Mouse (Mus musculus): ENCODE results near the gene Cars.
A peak's percentile ranks its signal among the peaks of the same experiment; 100 is the strongest.
"Not testable (repeated sequence)": the region's sequence is repeated elsewhere in the genome, so short reads cannot be mapped to it uniquely, and the experiment has no call there.

Gene Cars

DNA sequence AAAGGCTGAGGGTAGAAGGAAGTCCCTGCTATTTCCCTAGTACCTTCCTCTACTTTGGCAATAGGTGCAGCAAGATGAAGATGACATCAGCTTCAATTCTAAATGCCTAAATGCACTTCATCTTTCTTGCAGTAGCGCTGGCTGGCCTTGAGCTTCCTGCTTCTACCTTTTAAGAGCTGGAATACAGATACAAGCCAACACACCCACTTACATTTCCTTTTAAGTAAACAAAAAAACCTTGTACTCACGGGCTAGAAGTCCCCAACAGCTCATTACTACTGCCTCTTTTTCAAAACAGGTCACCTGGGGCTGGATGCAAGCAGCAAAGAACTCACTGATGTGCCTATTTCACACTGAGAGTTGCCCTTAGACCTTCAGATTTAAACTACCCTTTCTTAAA is 53.3 kb downstream of the Cars start:
- Histone ChIP-seq H3K4me3 (replicated peaks; ENCODE audit: low read length) (no peak overlapping the region), H3K9me3 (ENCODE audit: low read length) (no peaks in the 10 kb centered on the region), H3K36me3 (ENCODE audit: insufficient read depth, low read length) (peaks cover 43% of the 10 kb centered on the region), H3K4me1 (replicated peaks; ENCODE audit: low read depth, low read length) (peaks cover 71% of the 10 kb centered on the region), H3K27me3 (ENCODE audit: insufficient read depth, low read length) (no peaks in the 10 kb centered on the region)
- TF ChIP-seq NANOG (IDR thresholded peaks at IDR 0.05; ENCODE audit: borderline replicate concordance, low read length) (no peak), POU5F1 (IDR thresholded peaks at IDR 0.05; ENCODE audit: borderline replicate concordance, low read length) (no peak), CTCF (conservative IDR thresholded peaks at IDR 0.05; ENCODE audit: low read length) (no peak)

DNA sequence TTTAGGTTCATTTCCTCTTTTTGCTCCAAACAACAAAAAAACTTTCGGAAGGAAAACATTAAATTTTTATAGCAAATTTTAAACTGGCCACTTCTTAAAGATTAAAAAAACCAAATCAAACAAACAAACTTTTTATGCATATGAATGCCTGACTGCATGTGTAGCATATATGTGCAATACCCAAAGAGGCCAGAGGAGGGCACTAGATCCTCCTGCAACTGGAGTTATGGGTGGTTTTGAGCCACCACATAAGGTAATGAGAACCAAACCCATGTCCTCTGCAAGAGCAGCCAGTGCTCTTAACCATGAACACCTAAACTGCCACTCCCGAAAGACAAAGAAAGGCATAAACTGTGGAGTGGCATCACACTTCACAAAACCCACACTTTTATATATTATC is 55.5 kb downstream of the Cars start:
- Histone ChIP-seq H3K36me3 (ENCODE audit: insufficient read depth, low read length) (peaks cover 63% of the 10 kb centered on the region), H3K27me3 (ENCODE audit: insufficient read depth, low read length) (no peaks in the 10 kb centered on the region), H3K4me1 (replicated peaks; ENCODE audit: low read depth, low read length) (peaks cover 82% of the 10 kb centered on the region), H3K9me3 (ENCODE audit: low read length) (no peaks in the 10 kb centered on the region), H3K4me3 (replicated peaks; ENCODE audit: low read length) (no peak overlapping the region)
- peak; percentile 40; the same call in 1 of the 2 replicates for TF ChIP-seq POU5F1 (IDR thresholded peaks at IDR 0.05; ENCODE audit: borderline replicate concordance, low read length)
- peak; percentile 86 for TF ChIP-seq CTCF (conservative IDR thresholded peaks at IDR 0.05; ENCODE audit: low read length)
- no peak for TF ChIP-seq NANOG (IDR thresholded peaks at IDR 0.05; ENCODE audit: borderline replicate concordance, low read length)

DNA sequence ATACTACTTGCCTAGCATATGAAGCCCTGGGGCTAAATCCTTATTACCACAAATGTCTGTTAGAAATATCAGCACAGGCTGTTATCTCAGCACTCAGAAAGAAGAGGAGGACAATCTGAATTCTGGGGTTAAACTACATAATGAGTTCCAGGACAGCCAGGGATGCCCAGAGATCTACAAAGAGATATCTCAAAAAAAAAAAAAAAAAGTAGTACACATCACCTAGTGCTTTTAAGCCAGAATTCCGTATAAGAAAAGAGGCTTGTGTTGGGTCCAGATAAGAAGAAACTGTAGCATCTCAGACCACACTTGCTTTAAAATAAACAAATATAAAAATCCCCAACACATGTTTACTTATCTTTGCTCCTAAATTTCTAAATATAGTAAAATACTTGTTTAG is 61.2 kb downstream of the Cars start:
- no peak for TF ChIP-seq POU5F1 (IDR thresholded peaks at IDR 0.05; ENCODE audit: borderline replicate concordance, low read length)
- no peak for TF ChIP-seq NANOG (IDR thresholded peaks at IDR 0.05; ENCODE audit: borderline replicate concordance, low read length)
- TF ChIP-seq CTCF (conservative IDR thresholded peaks at IDR 0.05; ENCODE audit: low read length) = no peak
- no peaks in the 10 kb centered on the region for H3K27me3 ChIP-seq (ENCODE audit: insufficient read depth, low read length)
- H3K4me3 ChIP-seq (replicated peaks; ENCODE audit: low read length) = no peak overlapping the region
- H3K36me3 ChIP-seq (ENCODE audit: insufficient read depth, low read length) = peaks cover 94% of the 10 kb centered on the region
- H3K9me3 ChIP-seq (ENCODE audit: low read length) = no peaks in the 10 kb centered on the region
- peaks cover 51% of the 10 kb centered on the region for H3K4me1 ChIP-seq (replicated peaks; ENCODE audit: low read depth, low read length)

DNA sequence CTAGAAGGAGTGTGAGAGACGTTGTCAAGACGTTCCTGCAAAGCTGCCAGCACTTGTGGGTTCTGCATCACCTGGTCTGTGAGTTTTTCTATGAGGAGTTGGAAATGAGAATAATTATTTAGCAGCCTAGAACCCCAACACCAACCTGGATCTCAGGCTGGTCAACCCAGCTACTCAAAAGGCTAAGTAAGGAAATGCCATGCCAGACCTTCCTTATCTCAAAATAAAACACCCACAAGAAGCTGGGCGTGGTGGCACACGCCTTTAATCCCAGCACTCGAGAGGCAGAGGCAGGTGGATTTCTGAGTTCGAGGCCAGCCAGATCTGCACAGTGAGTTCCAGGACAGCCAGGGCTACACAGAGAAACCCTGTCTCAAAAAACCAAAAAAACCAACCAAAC is 61.7 kb downstream of the Cars start:
- H3K9me3 ChIP-seq (ENCODE audit: low read length); H3K4me3 ChIP-seq (replicated peaks; ENCODE audit: low read length); H3K27me3 ChIP-seq (ENCODE audit: insufficient read depth, low read length): not testable (repeated sequence)
- Histone ChIP-seq H3K36me3 (ENCODE audit: insufficient read depth, low read length) (peaks cover 98% of the 10 kb centered on the region), H3K4me1 (replicated peaks; ENCODE audit: low read depth, low read length) (peaks cover 47% of the 10 kb centered on the region)

DNA sequence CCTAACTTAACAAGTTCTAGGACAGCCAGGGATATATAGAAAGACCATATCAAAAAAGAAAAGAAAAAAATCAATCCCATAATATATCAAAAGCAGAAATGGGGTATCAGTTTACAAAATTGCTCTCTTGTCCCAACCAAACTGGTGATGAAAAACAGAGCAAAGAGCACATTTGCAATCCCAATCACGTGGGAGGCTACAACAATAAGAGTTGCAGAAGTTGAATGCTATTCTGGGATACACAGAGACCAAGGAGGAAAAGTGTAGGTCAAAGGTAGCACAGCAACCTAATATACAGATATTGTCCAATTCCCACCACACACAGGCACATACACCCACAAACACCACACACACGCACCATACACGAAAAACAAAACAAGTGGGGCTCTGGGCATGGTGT is 63.6 kb downstream of the Cars start:
- H3K27me3 ChIP-seq (ENCODE audit: insufficient read depth, low read length) = no peaks in the 10 kb centered on the region
- peaks cover 100% of the 10 kb centered on the region for H3K36me3 ChIP-seq (ENCODE audit: insufficient read depth, low read length)
- TF ChIP-seq NANOG (IDR thresholded peaks at IDR 0.05; ENCODE audit: borderline replicate concordance, low read length) (no peak), POU5F1 (IDR thresholded peaks at IDR 0.05; ENCODE audit: borderline replicate concordance, low read length) (no peak), CTCF (conservative IDR thresholded peaks at IDR 0.05; ENCODE audit: low read length) (no peak)
- peaks cover 28% of the 10 kb centered on the region for H3K4me1 ChIP-seq (replicated peaks; ENCODE audit: low read depth, low read length)
- H3K9me3 ChIP-seq (ENCODE audit: low read length) = no peaks in the 10 kb centered on the region
- no peak overlapping the region for H3K4me3 ChIP-seq (replicated peaks; ENCODE audit: low read length)

DNA sequence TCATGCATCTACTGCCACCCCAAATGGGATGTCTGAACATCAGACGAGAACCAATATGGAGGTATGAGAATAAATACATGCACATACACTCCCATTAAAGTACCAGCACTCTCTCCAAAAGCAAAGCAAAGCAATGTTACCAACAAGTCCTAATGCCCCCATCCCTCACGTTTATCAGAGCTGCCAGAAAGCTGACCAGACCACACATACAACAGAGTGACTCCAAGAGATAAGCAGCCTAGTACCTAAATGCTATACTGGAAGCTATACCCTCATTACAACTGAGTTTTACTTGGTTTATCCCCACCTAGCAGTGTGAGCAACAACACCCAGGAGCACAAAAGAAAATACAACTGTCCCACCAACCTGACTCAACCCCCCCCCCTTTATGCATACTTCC is 66.6 kb downstream of the Cars start:
- no peaks in the 10 kb centered on the region for H3K27me3 ChIP-seq (ENCODE audit: insufficient read depth, low read length)
- no peak overlapping the region for H3K4me3 ChIP-seq (replicated peaks; ENCODE audit: low read length)
- peaks cover 100% of the 10 kb centered on the region for H3K36me3 ChIP-seq (ENCODE audit: insufficient read depth, low read length)
- H3K9me3 ChIP-seq (ENCODE audit: low read length) = no peaks in the 10 kb centered on the region
- no peak for TF ChIP-seq CTCF (conservative IDR thresholded peaks at IDR 0.05; ENCODE audit: low read length)
- no peak for TF ChIP-seq NANOG (IDR thresholded peaks at IDR 0.05; ENCODE audit: borderline replicate concordance, low read length)
- TF ChIP-seq POU5F1 (IDR thresholded peaks at IDR 0.05; ENCODE audit: borderline replicate concordance, low read length) = no peak
- peaks cover 5% of the 10 kb centered on the region; the same call in 1 of the 2 replicates for H3K4me1 ChIP-seq (replicated peaks; ENCODE audit: low read depth, low read length)

DNA sequence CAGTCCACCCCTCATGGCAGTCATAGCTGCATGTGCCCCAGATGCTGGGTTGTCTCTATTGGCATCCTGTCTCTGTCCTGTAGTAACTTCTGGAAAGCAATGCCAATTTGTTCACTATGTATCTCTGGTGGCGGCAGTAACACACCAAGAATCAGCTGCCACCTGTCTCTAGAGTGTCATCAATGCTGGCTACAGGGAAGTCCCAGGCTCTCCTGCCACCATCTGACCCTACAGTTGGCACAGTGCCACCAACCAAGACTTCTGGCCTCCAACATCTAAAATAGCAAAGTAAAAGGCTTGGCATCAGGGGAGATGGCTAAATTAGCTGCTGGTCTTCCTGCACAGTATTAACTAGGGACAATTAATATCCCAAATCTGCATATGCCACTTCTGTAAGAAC is 67.5 kb downstream of the Cars start:
- no peak for TF ChIP-seq NANOG (IDR thresholded peaks at IDR 0.05; ENCODE audit: borderline replicate concordance, low read length)
- TF ChIP-seq CTCF (conservative IDR thresholded peaks at IDR 0.05; ENCODE audit: low read length) = no peak
- no peak for TF ChIP-seq POU5F1 (IDR thresholded peaks at IDR 0.05; ENCODE audit: borderline replicate concordance, low read length)
- Histone ChIP-seq H3K4me1 (replicated peaks; ENCODE audit: low read depth, low read length) (peaks cover 5% of the 10 kb centered on the region; the same call in 1 of the 2 replicates), H3K4me3 (replicated peaks; ENCODE audit: low read length) (no peak overlapping the region), H3K27me3 (ENCODE audit: insufficient read depth, low read length) (no peaks in the 10 kb centered on the region), H3K36me3 (ENCODE audit: insufficient read depth, low read length) (peaks cover 100% of the 10 kb centered on the region), H3K9me3 (ENCODE audit: low read length) (no peaks in the 10 kb centered on the region)

DNA sequence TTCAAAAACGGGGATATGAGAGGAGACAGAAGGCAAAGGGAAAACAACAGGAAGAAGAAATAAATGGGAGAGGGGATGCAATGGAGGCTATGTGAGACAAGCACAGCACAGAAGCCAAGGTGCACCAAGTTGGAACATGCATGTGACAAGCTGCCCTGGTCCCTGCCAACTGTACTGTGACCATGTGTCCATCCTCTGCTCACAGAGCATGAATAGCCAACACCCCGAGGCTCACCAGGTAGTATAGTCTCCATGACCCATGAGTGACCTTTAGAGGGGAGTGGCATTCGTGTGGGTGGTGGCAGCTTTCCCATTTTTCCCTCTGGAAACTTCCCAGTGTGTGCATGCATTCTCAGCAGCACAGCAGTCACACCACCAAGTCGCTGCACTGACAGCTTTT is 80.6 kb downstream of the Cars start:
- Histone ChIP-seq H3K27me3 (ENCODE audit: insufficient read depth, low read length) (no peaks in the 10 kb centered on the region), H3K36me3 (ENCODE audit: insufficient read depth, low read length) (peaks cover 100% of the 10 kb centered on the region), H3K4me1 (replicated peaks; ENCODE audit: low read depth, low read length) (peaks cover 19% of the 10 kb centered on the region), H3K9me3 (ENCODE audit: low read length) (no peaks in the 10 kb centered on the region), H3K4me3 (replicated peaks; ENCODE audit: low read length) (no peak overlapping the region)
- TF ChIP-seq NANOG (IDR thresholded peaks at IDR 0.05; ENCODE audit: borderline replicate concordance, low read length) (no peak), CTCF (conservative IDR thresholded peaks at IDR 0.05; ENCODE audit: low read length) (no peak), POU5F1 (IDR thresholded peaks at IDR 0.05; ENCODE audit: borderline replicate concordance, low read length) (no peak)

DNA sequence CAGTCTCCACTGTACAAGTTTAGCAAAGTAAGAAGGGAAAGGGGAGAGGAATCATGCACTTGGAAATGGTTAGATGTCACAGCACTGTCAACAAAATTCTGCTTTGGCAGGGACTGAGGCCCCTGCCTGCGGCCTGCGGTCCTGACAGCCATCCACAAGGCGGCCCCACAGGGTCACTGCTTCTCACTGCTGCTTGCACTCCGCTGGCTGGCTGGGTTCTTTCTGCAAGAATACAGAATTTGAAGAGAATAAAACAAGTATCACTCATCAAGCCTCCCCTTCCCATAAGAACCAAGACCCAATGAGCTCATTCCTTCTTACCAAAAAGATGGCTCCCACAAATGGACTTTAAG is 85.5 kb downstream of the Cars start:
- TF ChIP-seq NANOG (IDR thresholded peaks at IDR 0.05; ENCODE audit: borderline replicate concordance, low read length) (no peak), CTCF (conservative IDR thresholded peaks at IDR 0.05; ENCODE audit: low read length) (no peak), POU5F1 (IDR thresholded peaks at IDR 0.05; ENCODE audit: borderline replicate concordance, low read length) (no peak)
- Histone ChIP-seq H3K36me3 (ENCODE audit: insufficient read depth, low read length) (peaks cover 74% of the 10 kb centered on the region), H3K4me1 (replicated peaks; ENCODE audit: low read depth, low read length) (peaks cover 15% of the 10 kb centered on the region), H3K4me3 (replicated peaks; ENCODE audit: low read length) (no peak overlapping the region), H3K9me3 (ENCODE audit: low read length) (no peaks in the 10 kb centered on the region), H3K27me3 (ENCODE audit: insufficient read depth, low read length) (no peaks in the 10 kb centered on the region)

All from E14TG2a.4 (cell line).